Mouse (Mus musculus) forebrain, embryonic 14.5 days (tissue): ENCODE data around the gene Cgref1. TPM values are rescaled to one million over a fixed set of nuclear protein-coding genes. Genes with fewer than 3 reads are reported as not detected.

Experiments used
- ATAC-seq: fragments of 200-750 bp; cut with Nextera tagmentation; 2 replicates; pipeline ENCODE4 v1.8.0; 2017; ENCODE audit warnings: mild to moderate bottlenecking, moderate library complexity
- DNase-seq: peaks from one replicate; pipeline ENCODE4 v3.0.0-alpha.2; 2015; ENCODE audit warnings: low spot score
- H3K27ac ChIP-seq: fragments of 300-500 bp; sonication (generic); 2 replicates; pipeline ENCODE4 v1.5.1; 2014; ENCODE audit warnings: low read depth, mild to moderate bottlenecking, control low read depth, low read length, moderate library complexity
- H3K27me3 ChIP-seq: fragments of 300-500 bp; sonication (generic); replicated peaks from 2 replicates; pipeline ENCODE4 v1.6.1; 2014; ENCODE audit warnings: low read length, control low read depth, mixed read lengths; ENCODE audit not compliant: control insufficient read depth, insufficient read depth
- H3K36me3 ChIP-seq: fragments of 300-500 bp; sonication (generic); 2 replicates; pipeline ENCODE4 v1.6.1; 2014; ENCODE audit warnings: low read length, control low read depth; ENCODE audit not compliant: control insufficient read depth, insufficient read depth
- H3K4me1 ChIP-seq: fragments of 300-500 bp; sonication (generic); 2 replicates; pipeline ENCODE4 v1.6.1; 2014; ENCODE audit warnings: antibody characterized with exemption, low read length, control low read depth; ENCODE audit not compliant: control insufficient read depth, insufficient read depth
- H3K4me2 ChIP-seq: fragments of 300-500 bp; sonication (generic); 2 replicates; pipeline ENCODE4 v1.6.1; 2014; ENCODE audit warnings: mild to moderate bottlenecking, control low read depth, low read length
- H3K4me3 ChIP-seq: fragments of 300-500 bp; sonication (generic); 2 replicates; pipeline ENCODE4 v1.5.1; 2014; ENCODE audit warnings: low read depth, low read length, control low read depth
- H3K9ac ChIP-seq: fragments of 300-500 bp; sonication (generic); 2 replicates; pipeline ENCODE4 v1.6.1; 2014; ENCODE audit warnings: mild to moderate bottlenecking, low read length, control low read depth, moderate library complexity
- H3K9me3 ChIP-seq: fragments of 300-500 bp; sonication (generic); replicated peaks from 2 replicates; pipeline ENCODE4 v1.6.1; 2016; ENCODE audit warnings: low read length, control low read depth, mixed read lengths; ENCODE audit not compliant: control insufficient read depth
- WGBS: fragments of 180-500 bp; shearing (Covaris S2); extraction: QIAGEN DNeasy Blood & Tissue Kit; methylation state at CpG from one replicate; pipeline ENCODE4 v1.1.7; 2014; 5-methylcytosine and 5-hydroxymethylcytosine counted together
- polyA plus RNA-seq: library from polyadenylated mRNA; unstranded; fragments of >200 nt; fragmentation: Nextera tagmentation; extraction: Ambion mirVana; gene quantifications from 2 replicates; pipeline ENCODE4 v1.2.1, GENCODE M21; 2014

Cgref1 gene
- polyA plus RNA-seq, 1 experiment from 2014 or later: 21.4 TPM

DNA sequence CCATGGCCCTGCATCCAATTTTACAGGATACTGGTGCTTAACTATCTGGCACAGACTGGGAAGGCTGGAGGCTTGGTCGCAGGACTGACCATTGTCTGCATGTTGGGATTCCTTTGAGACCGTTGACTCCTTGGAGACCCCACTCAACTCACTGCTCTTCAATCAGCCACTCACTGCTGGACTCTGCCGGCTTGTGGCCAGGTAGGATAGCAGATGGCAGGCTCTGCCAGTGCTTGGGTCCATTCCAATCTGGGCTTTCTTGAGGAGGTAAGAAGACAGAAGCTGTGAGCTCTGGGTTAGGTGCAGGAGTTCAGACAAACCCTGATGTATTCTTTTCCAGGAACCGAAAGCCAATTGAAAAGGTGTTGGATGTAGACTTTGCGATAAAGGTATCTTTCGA lies 8.7 kb upstream of the Cgref1 start:
- H3K4me2 ChIP-seq: no peak overlapping the region
- H3K4me1 ChIP-seq: peaks cover 24% of the 10 kb centered on the region
- no peak for ATAC-seq
- no peak overlapping the region for H3K9ac ChIP-seq
- H3K36me3 ChIP-seq: peaks cover 57% of the 10 kb centered on the region
- H3K4me3 ChIP-seq: no peak overlapping the region
- H3K27ac ChIP-seq: no peak overlapping the region
- H3K27me3 ChIP-seq: no peaks in the 10 kb centered on the region
- H3K9me3 ChIP-seq: no peaks in the 10 kb centered on the region
- WGBS: 100% methylated on average over 6 of the region's 6 CpGs
- DNase-seq: no peak

DNA sequence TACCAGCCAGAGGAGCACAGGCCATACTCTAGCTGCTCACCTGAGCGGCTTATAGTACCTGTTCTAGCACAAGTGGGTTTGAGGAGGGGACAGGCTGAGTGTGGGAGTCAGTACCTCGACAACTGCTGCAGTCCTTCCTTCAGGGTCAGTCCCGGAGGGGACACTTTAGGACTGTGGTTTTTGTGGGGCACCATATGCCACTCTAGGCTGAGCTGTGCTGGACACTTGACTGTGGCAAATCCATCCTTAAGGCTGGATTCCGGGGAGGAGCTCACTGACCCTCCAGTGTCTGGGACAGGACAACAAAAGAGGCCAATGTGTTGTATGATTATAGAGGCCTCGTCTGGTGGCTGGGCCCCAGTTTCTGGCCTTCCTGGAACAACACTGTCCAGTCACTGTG lies 7.2 kb upstream of the Cgref1 start:
- DNase-seq (no peak), ATAC-seq (no peak)
- peaks cover 9% of the 10 kb centered on the region for H3K4me1 ChIP-seq
- no peak overlapping the region for H3K4me3 ChIP-seq
- peaks cover 45% of the 10 kb centered on the region for H3K36me3 ChIP-seq
- WGBS: 83% methylated on average over 5 of the region's 5 CpGs
- no peak overlapping the region for H3K27ac ChIP-seq
- H3K9me3 ChIP-seq: no peaks in the 10 kb centered on the region
- H3K4me2 ChIP-seq: no peak overlapping the region
- no peak overlapping the region for H3K9ac ChIP-seq
- H3K27me3 ChIP-seq: no peaks in the 10 kb centered on the region

DNA sequence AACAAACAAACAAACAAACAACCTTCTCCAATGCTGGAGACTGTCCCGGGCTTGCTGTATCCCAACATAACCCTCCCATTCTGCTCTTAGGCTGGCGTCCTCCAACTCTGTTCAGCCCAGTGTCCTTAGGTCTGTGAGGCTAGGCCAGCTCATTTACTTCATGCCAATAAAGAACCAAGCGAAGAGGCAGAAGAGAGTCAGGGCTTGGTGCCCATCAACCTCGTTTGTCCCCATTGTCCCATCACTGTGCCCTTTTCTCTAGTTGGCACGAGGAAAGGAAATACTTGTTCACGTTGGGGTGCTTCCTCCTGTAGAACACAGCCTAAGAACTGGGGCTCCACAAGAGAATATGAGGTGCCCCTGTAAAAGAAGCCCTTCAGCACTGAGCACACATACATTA lies 6.3 kb upstream of the Cgref1 start:
- Histone ChIP-seq H3K4me1 (peaks cover 6% of the 10 kb centered on the region), H3K9ac (no peak overlapping the region), H3K27ac (no peak overlapping the region), H3K9me3 (no peaks in the 10 kb centered on the region), H3K27me3 (no peaks in the 10 kb centered on the region), H3K4me3 (no peak overlapping the region), H3K4me2 (no peak overlapping the region), H3K36me3 (peaks cover 42% of the 10 kb centered on the region)
- 79% methylated on average over 6 of the region's 6 CpGs for WGBS
- ATAC-seq: no peak
- no peak for DNase-seq

DNA sequence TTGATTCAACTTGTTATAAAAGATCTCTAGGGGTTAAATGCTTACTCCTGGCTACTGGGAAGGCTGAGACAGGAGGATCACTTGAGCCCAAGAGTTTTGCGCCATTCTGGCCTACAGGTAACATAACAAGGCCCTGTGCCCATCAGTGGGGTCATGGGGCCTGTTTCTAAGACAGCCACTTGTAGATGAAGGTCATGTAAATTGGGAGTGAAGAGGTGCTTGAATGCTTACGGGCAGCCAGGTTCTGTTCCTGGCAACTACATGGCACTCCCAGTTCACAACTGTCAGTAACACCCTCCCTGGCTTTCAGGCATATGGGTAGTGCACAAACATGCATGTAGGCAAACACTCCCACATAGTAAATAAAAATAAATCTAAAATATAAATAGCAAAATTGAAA lies 5.5 kb upstream of the Cgref1 start:
- H3K4me2 ChIP-seq: no peak overlapping the region
- no peak overlapping the region for H3K27ac ChIP-seq
- peaks cover 40% of the 10 kb centered on the region for H3K36me3 ChIP-seq
- DNase-seq (no peak), ATAC-seq (no peak)
- H3K4me3 ChIP-seq: no peak overlapping the region
- H3K4me1 ChIP-seq: peaks cover 6% of the 10 kb centered on the region
- no peaks in the 10 kb centered on the region for H3K27me3 ChIP-seq
- WGBS: 94% methylated on average over 2 of the region's 2 CpGs
- H3K9me3 ChIP-seq: no peaks in the 10 kb centered on the region
- no peak overlapping the region for H3K9ac ChIP-seq

DNA sequence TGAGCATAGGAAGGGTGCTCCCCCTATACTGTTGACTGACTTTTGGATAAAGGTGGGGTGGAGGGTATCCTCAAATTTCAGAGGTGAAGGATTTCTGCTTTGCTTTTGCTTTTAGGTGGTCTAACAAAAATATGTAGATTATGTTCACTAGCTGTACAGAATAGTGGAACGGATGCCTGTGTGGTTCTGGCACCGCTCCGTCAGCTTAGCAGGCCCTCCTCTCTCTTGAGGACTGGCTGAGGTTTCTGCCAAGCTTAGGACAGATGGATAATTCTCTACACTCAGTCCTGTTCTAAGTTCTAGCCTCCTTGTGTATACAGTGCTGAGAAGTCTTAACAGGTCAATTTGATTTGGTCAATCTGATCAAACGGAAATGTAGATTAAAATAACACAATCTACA lies 5.1 kb upstream of the Cgref1 start:
- Histone ChIP-seq H3K9me3 (no peaks in the 10 kb centered on the region), H3K4me3 (peak overlapping the region; percentile 49), H3K9ac (peak overlapping the region; percentile 70; the same call in 1 of the 2 replicates), H3K27me3 (no peaks in the 10 kb centered on the region), H3K4me2 (peak overlapping the region; percentile 92), H3K36me3 (peaks cover 35% of the 10 kb centered on the region), H3K4me1 (peaks cover 6% of the 10 kb centered on the region), H3K27ac (no peak overlapping the region)
- ATAC-seq (0 out of 2 replicates have a peak, but pooled peaks have one; percentile 31), DNase-seq (no peak)
- 61% methylated on average over 4 of the region's 4 CpGs for WGBS

DNA sequence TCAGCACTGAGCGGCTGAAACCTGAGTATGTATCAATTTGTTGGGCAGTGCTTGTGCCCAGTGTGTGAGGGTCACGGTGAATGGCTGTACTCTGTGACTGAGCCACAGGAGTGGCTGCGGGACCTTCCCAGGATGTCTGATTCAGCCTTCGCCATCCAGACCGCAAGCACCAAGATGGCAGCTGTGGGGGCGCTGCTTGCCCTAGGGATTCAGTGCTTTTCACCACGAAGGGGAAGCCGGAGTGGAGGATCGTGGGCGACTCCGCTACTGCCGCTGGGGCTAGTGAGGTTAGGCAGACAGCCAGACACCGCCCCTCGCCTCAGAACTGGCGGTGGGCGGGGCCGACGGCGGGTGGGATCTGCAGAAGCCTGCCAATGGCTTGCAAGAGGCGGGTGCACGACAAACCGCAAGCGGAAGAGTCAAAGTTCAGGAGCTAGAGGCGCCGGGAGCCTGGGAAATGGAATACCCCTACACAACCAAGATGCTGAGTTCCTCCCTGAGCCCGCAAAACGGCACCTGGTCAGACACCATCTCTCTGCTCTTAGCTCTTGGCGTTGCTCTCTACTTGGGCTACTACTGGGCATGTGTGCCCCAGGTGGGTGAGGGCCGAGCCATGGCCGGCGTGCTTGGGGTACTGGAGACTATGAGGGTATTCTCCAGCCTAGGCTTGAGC lies 4.4 kb upstream of the Cgref1 start:
- no peaks in the 10 kb centered on the region for H3K9me3 ChIP-seq
- peak overlapping the region; percentile 92 for H3K4me2 ChIP-seq
- peaks cover 6% of the 10 kb centered on the region for H3K4me1 ChIP-seq
- peak overlapping the region; percentile 52; the same call in 1 of the 2 replicates for H3K27ac ChIP-seq
- H3K9ac ChIP-seq: peak overlapping the region; percentile 70
- H3K4me3 ChIP-seq: peak overlapping the region; percentile 49
- H3K27me3 ChIP-seq: no peaks in the 10 kb centered on the region
- peaks cover 28% of the 10 kb centered on the region for H3K36me3 ChIP-seq
- DNase-seq: peak; percentile 94
- ATAC-seq: peak; percentile 87
- under 1% methylated on average over 31 of the region's 31 CpGs for WGBS

DNA sequence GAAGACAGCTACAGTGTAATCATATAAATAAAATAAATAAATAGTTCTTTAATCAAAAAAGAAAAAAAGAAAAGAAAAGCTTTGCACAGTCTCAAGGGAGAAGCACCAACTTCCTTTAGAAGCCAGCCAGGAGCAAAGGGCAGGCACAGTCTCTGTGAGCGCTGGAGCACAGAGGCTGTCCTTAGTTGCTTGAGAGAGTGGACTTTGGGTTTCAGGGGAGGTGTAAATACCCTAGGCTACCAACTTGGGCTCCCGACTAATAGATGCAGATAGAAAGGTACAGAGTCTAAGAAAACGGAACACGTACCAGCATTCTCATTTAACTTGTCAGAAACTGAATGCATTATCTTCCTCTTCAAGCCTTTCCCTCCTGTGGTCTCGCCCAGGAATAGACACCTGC lies 3.2 kb upstream of the Cgref1 start:
- no peak for ATAC-seq

DNA sequence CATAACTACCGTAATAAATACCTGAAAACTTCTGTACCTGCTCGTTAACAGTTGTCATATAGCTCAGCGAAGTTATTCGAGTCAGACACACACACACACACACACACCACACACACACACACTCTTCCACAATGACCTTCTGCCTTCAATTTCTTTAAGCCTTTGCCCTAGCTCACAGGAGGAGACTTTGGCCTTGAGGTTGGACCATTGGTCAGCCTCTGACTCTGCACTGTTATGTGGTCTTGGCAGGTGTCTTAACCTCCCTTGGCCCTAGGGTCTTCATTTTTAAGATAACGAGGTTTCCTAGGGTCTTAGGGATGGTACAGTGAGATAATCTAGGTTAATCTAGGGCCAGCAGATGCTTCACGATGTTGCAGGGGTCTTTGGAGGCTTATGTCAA lies 1.0 kb downstream of the Cgref1 start:
- H3K27me3 ChIP-seq: no peaks in the 10 kb centered on the region
- ATAC-seq (no peak), DNase-seq (no peak)
- no peak overlapping the region for H3K9ac ChIP-seq
- H3K9me3 ChIP-seq: no peaks in the 10 kb centered on the region
- H3K4me2 ChIP-seq: no peak overlapping the region
- no peaks in the 10 kb centered on the region; the same call in 1 of the 2 replicates for H3K4me1 ChIP-seq
- no peaks in the 10 kb centered on the region for H3K36me3 ChIP-seq
- WGBS: 86% methylated on average over 6 of the region's 6 CpGs
- no peak overlapping the region for H3K4me3 ChIP-seq
- no peak overlapping the region for H3K27ac ChIP-seq

More for the DNA sequence above, 3.2 kb upstream of the Cgref1 start:
- Histone ChIP-seq H3K36me3 (peaks cover 17% of the 10 kb centered on the region), H3K9me3 (no peaks in the 10 kb centered on the region), H3K27ac (no peak overlapping the region), H3K4me3 (no peak overlapping the region), H3K4me2 (no peak overlapping the region), H3K27me3 (no peaks in the 10 kb centered on the region), H3K9ac (no peak overlapping the region), H3K4me1 (peaks cover 6% of the 10 kb centered on the region)
- whole genome bisulfite sequencing: 77% methylated on average over 5 of the region's 5 CpGs
- no peak for DNase-seq

DNA sequence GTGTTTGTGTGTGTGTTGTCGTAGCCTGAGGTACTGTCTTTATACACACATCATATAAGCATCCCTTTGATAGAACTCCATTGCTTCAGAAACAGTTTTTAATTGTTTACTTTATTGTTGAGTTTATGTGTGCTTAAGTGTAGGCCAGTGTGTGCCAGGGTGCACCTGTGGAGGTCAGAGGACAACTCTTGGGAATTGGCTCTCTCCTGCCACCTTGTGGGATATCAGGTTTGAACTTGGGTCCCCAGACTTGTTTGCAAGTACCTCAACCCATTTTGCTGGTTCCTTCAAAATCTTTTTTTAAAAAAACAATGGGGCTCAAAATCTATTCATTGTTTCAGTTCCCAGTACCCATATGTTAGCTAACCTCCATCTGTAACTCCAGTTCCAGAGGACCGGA lies 2.4 kb downstream of the Cgref1 start:
- no peaks in the 10 kb centered on the region for H3K27me3 ChIP-seq
- no peak overlapping the region for H3K9ac ChIP-seq
- no peaks in the 10 kb centered on the region for H3K4me1 ChIP-seq
- H3K9me3 ChIP-seq: no peaks in the 10 kb centered on the region
- ATAC-seq (no peak), DNase-seq (no peak)
- no peak overlapping the region for H3K4me2 ChIP-seq
- no peaks in the 10 kb centered on the region for H3K36me3 ChIP-seq
- H3K4me3 ChIP-seq: no peak overlapping the region
- H3K27ac ChIP-seq: no peak overlapping the region
- WGBS: 92% methylated on average over 2 of the region's 2 CpGs
